Mouse (Mus musculus) myocyte (in vitro differentiated cells): ENCODE measurements at regions not wholly inside any gene's neighbourhood (a gene's known extent, or its start where the extent isn't known, plus 50 kb on each side); places are given as distances from the start of the nearest gene placed in this dataset.

Experiments
- H3K27me3 ChIP-seq: one replicate; pipeline ENCODE4 v1.6.1; 2011; ENCODE audit not compliant: control insufficient read depth, insufficient read depth, insufficient read length
- H3K36me3 ChIP-seq: one replicate; pipeline ENCODE4 v1.6.1; 2011; ENCODE audit not compliant: control insufficient read depth, insufficient read depth
- H3K4me2 ChIP-seq: one replicate; pipeline ENCODE4 v1.6.1; 2011; ENCODE audit warnings: low read depth, control low read depth
- H3K4me3 ChIP-seq: one replicate; pipeline ENCODE4 v1.5.1; 2011; ENCODE audit warnings: mild to moderate bottlenecking, control low read depth, moderate library complexity
- H3K79me2 ChIP-seq: one replicate; pipeline ENCODE4 v1.6.1; 2011; ENCODE audit not compliant: control insufficient read depth, insufficient read depth
- H3ac ChIP-seq: one replicate; pipeline ENCODE4 v1.6.1; 2011; ENCODE audit not compliant: control insufficient read depth, insufficient read length
- CEBPB ChIP-seq: IDR thresholded peaks from 2 replicates; pipeline ENCODE4 v1.6.1; 2011; ENCODE audit warnings: mild to moderate bottlenecking, moderate library complexity; ENCODE audit not compliant: poor library complexity, insufficient read depth, severe bottlenecking
- E2F4 ChIP-seq: IDR thresholded peaks from one replicate; pipeline ENCODE4 v1.6.1; 2011; ENCODE audit warnings: mild to moderate bottlenecking, control low read depth, moderate library complexity; ENCODE audit not compliant: insufficient read depth
- MAX ChIP-seq: IDR thresholded peaks from one replicate; pipeline ENCODE4 v1.6.1; 2011; ENCODE audit warnings: low read depth, mild to moderate bottlenecking, control low read depth
- MYOD1 ChIP-seq, 3 experiments: IDR thresholded peaks; one replicate each; pipeline ENCODE4 v1.6.1; 2011; ENCODE audit warnings: control low read depth in 2 of 3, low read depth in 2 of 3, mild to moderate bottlenecking in 2 of 3, moderate library complexity in 1 of 3; ENCODE audit not compliant: insufficient read length in 2 of 3, control insufficient read depth in 1 of 3
- MYOG ChIP-seq, 3 experiments: IDR thresholded peaks; one replicate each; pipeline ENCODE4 v1.6.1; 2011; ENCODE audit warnings: control low read depth in 2 of 3, low read depth in 2 of 3, mild to moderate bottlenecking in 2 of 3; ENCODE audit not compliant: insufficient read length in 2 of 3, control insufficient read depth in 1 of 3, insufficient read depth in 1 of 3
- POLR2A ChIP-seq: IDR thresholded peaks from one replicate; pipeline ENCODE4 v1.6.1; 2011; ENCODE audit warnings: low read depth, mild to moderate bottlenecking, control low read depth, moderate library complexity; ENCODE audit not compliant: insufficient read length
- POLR2AphosphoS2 ChIP-seq: IDR thresholded peaks from one replicate; pipeline ENCODE4 v1.6.1; 2011; ENCODE audit warnings: low read depth, control low read depth; ENCODE audit not compliant: insufficient read length
- REST ChIP-seq: IDR thresholded peaks from one replicate; pipeline ENCODE4 v1.6.1; 2011; ENCODE audit warnings: mild to moderate bottlenecking, control low read depth, moderate library complexity; ENCODE audit not compliant: insufficient read depth, insufficient read length
- SRF ChIP-seq: IDR thresholded peaks from one replicate; pipeline ENCODE4 v1.6.1; 2011; ENCODE audit warnings: low read depth; ENCODE audit not compliant: control insufficient read depth, insufficient read length
- TCF12 ChIP-seq: IDR thresholded peaks from one replicate; pipeline ENCODE4 v1.6.1; 2011; ENCODE audit warnings: mild to moderate bottlenecking, control low read depth; ENCODE audit not compliant: poor library complexity, insufficient read depth, severe bottlenecking
- TCF3 ChIP-seq: IDR thresholded peaks from one replicate; pipeline ENCODE4 v1.6.1; 2011; ENCODE audit warnings: low read depth, control low read depth; ENCODE audit not compliant: insufficient read length
- USF1 ChIP-seq: IDR thresholded peaks from one replicate; pipeline ENCODE4 v1.6.1; 2011; ENCODE audit warnings: low read depth, mild to moderate bottlenecking, control low read depth, moderate library complexity

GRCm38 (mm10) chr5:64595220-64595619, 208.0 kb upstream of the Klf3 start:
- no peak overlapping the region for H3K4me3 ChIP-seq
- H3K27me3 ChIP-seq = no peaks in the 10 kb centered on the region
- H3ac ChIP-seq = no peak overlapping the region
- no peak overlapping the region for H3K4me2 ChIP-seq
- H3K79me2 ChIP-seq = no peaks in the 10 kb centered on the region
- TF ChIP-seq MYOD1 (IDR thresholded peaks at IDR 0.05; ENCODE audit: control insufficient read depth in 1 of 3, insufficient read length in 2 of 3, low read depth in 2 of 3) (peak in 1 of 3 experiments; percentile 14), CEBPB (no peak)
- H3K36me3 ChIP-seq = no peaks in the 10 kb centered on the region

- no peaks in the 10 kb centered on the region for H3K36me3 ChIP-seq
- no peak overlapping the region for H3K4me2 ChIP-seq
- no peaks in the 10 kb centered on the region for H3K27me3 ChIP-seq
- TF ChIP-seq CEBPB (no peak), USF1 (no peak), TCF12 (no peak), MYOG (IDR thresholded peaks at IDR 0.05; ENCODE audit: control insufficient read depth in 1 of 3, insufficient read depth in 1 of 3, insufficient read length in 2 of 3, low read depth in 2 of 3) (no peak), POLR2A (no peak), MYOD1 (IDR thresholded peaks at IDR 0.05; ENCODE audit: control insufficient read depth in 1 of 3, insufficient read length in 2 of 3, low read depth in 2 of 3) (no peak), POLR2AphosphoS2 (no peak), SRF (no peak), E2F4 (no peak), TCF3 (no peak), MAX (no peak)
- H3K79me2 ChIP-seq = no peaks in the 10 kb centered on the region
- no peak overlapping the region for H3K4me3 ChIP-seq
- no peak overlapping the region for H3ac ChIP-seq
Observed at GRCm38 (mm10) chr5:64595751-64596344, 207.3 kb upstream of the Klf3 start.

GRCm38 (mm10) chr5:64597021-64597420, 206.2 kb upstream of the Klf3 start:
- Histone ChIP-seq H3K36me3 (no peaks in the 10 kb centered on the region), H3K79me2 (no peaks in the 10 kb centered on the region), H3ac (no peak overlapping the region), H3K27me3 (no peaks in the 10 kb centered on the region), H3K4me2 (no peak overlapping the region), H3K4me3 (no peak overlapping the region)
- no peak for TF ChIP-seq POLR2AphosphoS2
- no peak for TF ChIP-seq TCF12
- TF ChIP-seq SRF = no peak
- TF ChIP-seq REST = no peak
- no peak for TF ChIP-seq CEBPB
- TF ChIP-seq MAX = no peak
- no peak for TF ChIP-seq USF1

- Histone ChIP-seq H3K79me2 (no peaks in the 10 kb centered on the region), H3K4me2 (no peak overlapping the region), H3K4me3 (no peak overlapping the region), H3ac (no peak overlapping the region), H3K27me3 (no peaks in the 10 kb centered on the region), H3K36me3 (no peaks in the 10 kb centered on the region)
- TF ChIP-seq POLR2A (no peak), POLR2AphosphoS2 (no peak), USF1 (no peak), REST (no peak), TCF12 (no peak), CEBPB (no peak), MYOD1 (IDR thresholded peaks at IDR 0.05; ENCODE audit: control insufficient read depth in 1 of 3, insufficient read length in 2 of 3, low read depth in 2 of 3) (no peak), E2F4 (no peak), TCF3 (no peak), SRF (no peak), MAX (no peak), MYOG (IDR thresholded peaks at IDR 0.05; ENCODE audit: control insufficient read depth in 1 of 3, insufficient read depth in 1 of 3, insufficient read length in 2 of 3, low read depth in 2 of 3) (no peak)
Observed at GRCm38 (mm10) chr5:64597451-64597850, 205.7 kb upstream of the Klf3 start.

- no peak overlapping the region for H3ac ChIP-seq
- no peak for TF ChIP-seq SRF
- no peak for TF ChIP-seq MAX
- no peak for TF ChIP-seq MYOG (IDR thresholded peaks at IDR 0.05; ENCODE audit: control insufficient read depth in 1 of 3, insufficient read depth in 1 of 3, insufficient read length in 2 of 3, low read depth in 2 of 3)
- no peak for TF ChIP-seq TCF3
- no peak overlapping the region for H3K4me2 ChIP-seq
- H3K36me3 ChIP-seq = no peaks in the 10 kb centered on the region
- H3K79me2 ChIP-seq = no peaks in the 10 kb centered on the region
- no peaks in the 10 kb centered on the region for H3K27me3 ChIP-seq
- H3K4me3 ChIP-seq = no peak overlapping the region
Observed at GRCm38 (mm10) chr5:64598606-64599005, 204.6 kb upstream of the Klf3 start.
